Mouse (Mus musculus) induced T-regulatory cell, adult 2 months (primary cell): ENCODE measurements around the gene Katnb1.

ENCODE experiments used
- DNase-seq: peaks from one replicate; pipeline ENCODE4 v3.0.0-alpha.2; 2012; ENCODE audit warnings: low read depth

The Katnb1 gene

DNA sequence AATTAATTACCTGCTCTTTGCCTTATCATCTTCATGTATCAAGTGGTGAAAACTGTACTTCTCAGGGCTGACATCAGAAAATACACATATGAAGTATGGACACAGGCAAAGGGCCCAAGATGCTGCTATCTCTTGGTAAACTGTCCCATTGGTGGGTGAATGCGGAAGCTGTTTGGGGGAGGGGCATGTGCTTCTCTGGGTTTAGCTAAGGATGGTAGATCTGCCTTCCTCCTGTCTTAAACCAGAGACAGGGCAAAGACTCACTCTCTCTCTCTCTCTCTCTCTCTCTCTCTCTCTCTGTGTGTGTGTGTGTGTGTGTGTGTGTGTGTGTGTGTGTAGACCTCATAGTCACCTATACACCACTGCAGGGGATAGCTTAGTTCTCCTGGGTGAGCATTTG lies 60.0 kb downstream of the Katnb1 start:
- DNase-seq, result no peak

GRCm38 (mm10) chr8:95141469-95142074 lies 60.6 kb downstream of the Katnb1 start:
- no peak for DNase-seq

DNA sequence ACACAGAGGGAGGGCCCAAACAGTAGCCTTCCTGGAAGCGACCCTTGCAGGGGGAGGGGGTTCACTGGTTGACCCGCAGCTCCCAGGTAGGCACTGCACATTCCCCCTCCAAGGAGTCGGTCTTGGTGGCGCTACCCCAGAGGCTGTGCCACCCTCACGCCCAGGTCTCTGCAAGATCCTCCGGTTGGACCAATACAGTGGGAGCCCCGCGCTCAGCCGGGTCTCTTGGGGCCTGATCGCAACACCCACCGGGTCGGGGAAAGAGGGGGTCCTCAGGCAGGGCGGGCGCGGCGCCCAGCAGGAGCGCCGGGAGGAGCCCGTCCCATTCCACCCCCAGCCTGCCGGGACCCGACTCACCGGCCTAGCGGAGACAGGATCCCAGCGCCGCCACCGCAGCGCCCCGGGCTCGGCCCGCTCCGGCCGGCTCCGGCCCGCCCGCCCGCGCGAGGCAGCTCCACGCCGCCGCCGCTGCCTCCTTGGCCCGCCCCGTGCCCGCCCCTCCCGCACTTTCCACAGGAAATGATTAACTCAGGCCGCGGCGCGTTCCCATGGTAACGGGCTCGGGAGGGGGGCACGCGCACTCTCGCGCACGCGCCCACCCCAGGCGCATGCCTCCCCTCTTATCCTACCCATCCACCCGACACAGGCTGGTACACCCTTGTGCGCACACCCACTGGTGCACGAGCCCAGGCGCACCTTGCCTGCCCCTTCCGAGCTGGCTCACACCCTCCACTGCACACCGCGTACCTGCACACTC lies 61.3 kb downstream of the Katnb1 start:
- DNase-seq, result peak; percentile 56

DNA sequence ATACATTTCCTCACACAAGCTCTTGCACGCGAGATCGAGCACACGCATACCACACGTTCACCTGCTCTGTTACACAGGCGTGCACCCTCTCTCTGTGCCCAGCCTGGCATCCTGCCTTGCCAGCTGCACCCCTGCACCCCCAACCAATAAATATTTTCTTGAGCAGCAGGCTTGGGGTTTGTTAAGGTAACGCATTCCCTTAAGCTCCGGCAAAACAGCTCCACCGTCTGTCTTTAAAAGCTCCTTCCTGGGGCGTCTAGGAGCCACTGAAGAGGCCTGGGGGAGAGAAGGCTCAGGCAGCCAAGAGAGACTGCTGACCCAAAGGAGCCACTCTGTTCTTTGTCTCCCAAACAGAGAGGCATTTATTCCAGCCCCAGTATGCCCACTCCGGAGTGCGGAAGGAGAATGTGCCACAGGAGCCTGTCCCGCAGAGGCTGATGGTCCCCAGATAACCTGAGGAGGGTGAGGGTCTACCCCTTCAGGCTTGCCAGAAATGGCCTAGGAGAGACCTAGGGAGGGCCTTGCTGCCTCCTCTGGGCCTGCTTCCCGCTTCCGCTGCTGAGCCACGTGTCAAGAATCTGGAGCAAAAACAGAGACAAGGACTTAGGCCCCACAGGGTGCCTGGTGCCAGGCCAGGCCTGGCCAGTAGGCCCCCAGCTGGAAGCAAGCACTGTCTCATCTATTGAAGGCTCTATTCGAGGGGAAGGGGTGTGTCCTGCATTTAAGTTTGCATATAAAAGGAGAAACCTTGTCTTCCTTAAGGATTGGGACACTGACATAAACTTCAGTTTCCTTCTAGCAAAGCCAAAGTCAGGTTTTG lies 62.2 kb downstream of the Katnb1 start:
- DNase-seq, result no peak

DNA sequence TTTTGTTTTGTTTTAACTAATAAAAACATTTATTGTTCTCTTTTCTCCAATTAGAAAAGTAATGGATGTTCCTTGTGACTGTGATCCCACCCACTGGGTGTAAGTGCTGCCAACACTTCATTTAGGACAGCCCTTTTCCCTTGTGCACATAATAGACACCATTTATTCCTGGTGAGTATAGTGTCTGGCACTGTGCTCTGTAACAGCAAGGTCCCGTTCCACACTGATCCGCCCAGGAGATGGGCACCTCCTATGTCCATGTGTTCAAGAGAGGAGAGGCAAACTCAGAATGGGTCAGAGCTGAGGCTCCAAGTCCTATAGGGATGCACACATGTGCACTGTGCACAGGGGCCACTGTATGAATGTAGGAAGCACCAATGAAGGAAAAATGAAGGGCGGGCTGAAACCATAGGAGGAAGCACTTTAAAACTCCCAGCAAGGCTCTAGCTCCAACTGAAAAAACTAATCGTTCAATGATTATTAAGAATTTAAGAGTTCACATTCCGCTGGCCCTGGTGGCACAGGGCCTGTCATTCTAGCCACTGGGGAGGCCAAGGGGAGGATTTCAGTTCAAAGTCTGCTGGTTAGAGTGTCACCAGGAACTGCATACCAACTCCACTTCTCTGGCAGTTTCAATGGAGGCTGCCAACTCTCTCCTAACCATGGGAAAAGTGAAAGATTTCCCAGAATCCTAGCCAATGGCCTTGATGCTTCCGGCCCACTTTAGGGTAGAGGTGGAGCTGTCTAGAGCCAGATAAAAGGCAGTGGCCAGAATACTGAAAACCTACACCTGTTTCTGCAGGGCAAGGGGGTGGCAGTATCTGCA lies 63.0 kb downstream of the Katnb1 start:
- no peak for DNase-seq

- DNase-seq, result no peak
Measured at GRCm38 (mm10) chr8:95144631-95145015, 63.6 kb downstream of the Katnb1 start.

GRCm38 (mm10) chr8:95146044-95146745 lies 65.2 kb downstream of the Katnb1 start:
- DNase-seq, result no peak

- no peak for DNase-seq
Measured at GRCm38 (mm10) chr8:95146846-95147245, 65.9 kb downstream of the Katnb1 start.

- DNase-seq, result no peak
Measured at GRCm38 (mm10) chr8:95149426-95149825, 68.4 kb downstream of the Katnb1 start.

DNA sequence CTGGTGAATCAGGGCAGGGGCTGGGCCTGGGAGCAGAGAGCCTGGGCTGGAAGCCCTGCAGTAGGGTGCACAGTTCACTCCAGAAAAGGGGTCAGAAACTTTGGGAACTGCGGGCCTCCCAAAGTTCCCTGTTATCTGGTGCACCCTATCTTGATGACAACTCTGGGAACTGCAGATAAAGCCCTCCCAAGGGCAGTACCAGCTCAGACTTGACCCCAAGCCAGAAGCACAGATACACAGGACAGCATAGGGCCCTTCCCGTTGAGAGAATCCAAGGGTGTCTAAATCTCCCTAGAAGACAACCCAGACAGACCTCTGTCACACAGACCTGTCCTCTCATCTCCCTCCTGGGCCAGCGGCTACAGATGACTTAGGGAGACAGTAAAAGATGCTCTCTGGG lies 69.6 kb downstream of the Katnb1 start:
- no peak for DNase-seq
